Mouse (Mus musculus) granulocyte monocyte progenitor cell, adult 5-6 weeks (primary cell): ENCODE data around the gene Sema6b. TPM values are rescaled to one million over a fixed set of nuclear protein-coding genes. Genes with fewer than 3 reads are reported as not detected.
A peak's percentile ranks its signal among the peaks of the same experiment; 100 is the strongest.

Experiments used
- ATAC-seq: replicated peaks from 2 replicates; pipeline ENCODE4 v1.8.0; 2016; ENCODE audit warnings: mild to moderate bottlenecking, moderate TSS enrichment, inconsistent platforms; ENCODE audit not compliant: poor library complexity, severe bottlenecking
- total RNA-seq, 2 experiments: library from RNA; stranded (forward) in 1 of 2; stranded (reverse) in 1 of 2; fragments of 200-712, 200-1000 nt in 1 of 2; fragments of >200 nt in 1 of 2; fragmentation: Nextera tagmentation in 1 of 2; gene quantifications; 2 replicates each; pipeline ENCODE4 v1.2.3; 2014 to 2017

The Sema6b gene
- total RNA-seq, 2 experiments from 2014 or later = 4.3 to 7.7 TPM

GRCm38 (mm10) chr17:56147420-56147819 is 7.3 kb upstream of the Sema6b start:
- ATAC-seq = no peak

GRCm38 (mm10) chr17:56146131-56146530 is 6.0 kb upstream of the Sema6b start:
- no peak for ATAC-seq

GRCm38 (mm10) chr17:56144546-56144945 is 4.4 kb upstream of the Sema6b start:
- ATAC-seq = no peak

GRCm38 (mm10) chr17:56141702-56142605 is 1.8 kb upstream of the Sema6b start:
- peak; percentile 45 for ATAC-seq

- ATAC-seq = no peak
These were observed 788 bp downstream of the Sema6b start for GRCm38 (mm10) chr17:56139355-56139754.

- ATAC-seq = no peak
These were observed 2.1 kb downstream of the Sema6b start for GRCm38 (mm10) chr17:56137839-56138613.

- ATAC-seq = no peak
These were observed 3.6 kb downstream of the Sema6b start for GRCm38 (mm10) chr17:56136558-56136957.

GRCm38 (mm10) chr17:56134463-56134971 is 5.6 kb downstream of the Sema6b start:
- peak; percentile 50 for ATAC-seq

- peak; percentile 73 for ATAC-seq
These were observed 6.4 kb downstream of the Sema6b start for GRCm38 (mm10) chr17:56133457-56134363.

- peak; percentile 33 for ATAC-seq
These were observed 7.5 kb downstream of the Sema6b start for GRCm38 (mm10) chr17:56132661-56133060.

- 0 out of 2 replicates have a peak, but pooled peaks have one; percentile 11 for ATAC-seq
These were observed 8.3 kb downstream of the Sema6b start for GRCm38 (mm10) chr17:56131814-56132213.

GRCm38 (mm10) chr17:56131136-56131535 is 9.0 kb downstream of the Sema6b start:
- no peak for ATAC-seq

GRCm38 (mm10) chr17:56128246-56128645 is 11.9 kb downstream of the Sema6b start:
- ATAC-seq = no peak

- ATAC-seq = no peak
These were observed 14.0 kb downstream of the Sema6b start for GRCm38 (mm10) chr17:56126175-56126574.

GRCm38 (mm10) chr17:56125276-56125630 is 14.9 kb downstream of the Sema6b start:
- ATAC-seq = no peak

GRCm38 (mm10) chr17:56124377-56125275 is 15.5 kb downstream of the Sema6b start:
- peak; percentile 31; the same call in 1 of the 2 replicates for ATAC-seq

GRCm38 (mm10) chr17:56123681-56124340 is 16.3 kb downstream of the Sema6b start:
- ATAC-seq = no peak

GRCm38 (mm10) chr17:56123161-56123560 is 17.0 kb downstream of the Sema6b start:
- ATAC-seq = no peak
